Mouse (Mus musculus) T-helper 1 cell (primary cell): Measurements from ENCODE around the gene 9930111J21Rik2.
"Not testable (repeated sequence)": the region's sequence is repeated elsewhere in the genome, so short reads cannot be mapped to it uniquely, and the experiment has no call there.

Source experiments
- in situ Hi-C: fragments of 300-600 bp; cut with MboI, MseI; formaldehyde crosslinking; loops from one replicate; pipeline ENCODE4 v1.15.1; 2025; ENCODE audit warnings: high pct_unique_total_duplicates

Gene 9930111J21Rik2

DNA sequence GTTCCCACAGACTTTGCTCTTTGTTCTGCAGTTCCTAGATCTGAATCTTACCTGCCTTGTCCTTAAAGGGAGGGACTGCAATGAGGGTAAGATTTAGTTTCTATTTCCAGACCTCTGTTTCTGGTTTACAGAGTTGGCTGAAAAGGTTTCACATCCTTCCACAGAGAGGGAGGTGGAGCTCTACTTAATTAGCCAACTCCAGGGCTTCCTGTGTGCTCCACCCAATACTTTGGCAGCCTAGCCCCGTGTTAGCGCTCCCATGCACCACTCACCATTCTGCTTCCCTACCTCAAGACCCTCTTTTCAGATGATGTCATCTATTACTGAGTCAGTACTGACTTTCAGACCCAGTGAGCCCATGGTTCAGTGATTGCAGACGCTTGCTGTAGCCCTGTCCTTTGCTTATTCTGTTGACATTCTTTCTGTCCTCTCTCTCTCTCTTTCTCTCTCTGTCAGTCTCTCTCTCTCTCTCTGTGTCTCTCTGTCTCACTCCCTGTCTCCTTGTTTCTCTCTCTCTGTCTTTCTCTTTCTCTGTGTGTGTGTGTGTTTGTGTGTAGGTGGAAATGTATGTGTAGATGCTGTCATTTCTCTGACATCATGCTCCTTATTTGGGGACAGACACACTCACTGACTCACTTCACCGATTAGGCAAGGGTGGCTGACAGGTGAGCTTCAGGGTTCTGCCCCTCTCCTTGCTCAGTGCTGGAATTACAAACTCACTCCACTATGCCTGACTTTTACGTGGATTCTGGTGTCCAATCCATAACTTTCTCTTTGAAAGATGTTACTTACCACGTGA lies at the start of gene 9930111J21Rik2:
Gene 9930111J21Rik2, minus strand, starts transcription at position 150 of the 799 bp plus-strand sequence.
- in situ Hi-C loops = not testable (repeated sequence)

DNA sequence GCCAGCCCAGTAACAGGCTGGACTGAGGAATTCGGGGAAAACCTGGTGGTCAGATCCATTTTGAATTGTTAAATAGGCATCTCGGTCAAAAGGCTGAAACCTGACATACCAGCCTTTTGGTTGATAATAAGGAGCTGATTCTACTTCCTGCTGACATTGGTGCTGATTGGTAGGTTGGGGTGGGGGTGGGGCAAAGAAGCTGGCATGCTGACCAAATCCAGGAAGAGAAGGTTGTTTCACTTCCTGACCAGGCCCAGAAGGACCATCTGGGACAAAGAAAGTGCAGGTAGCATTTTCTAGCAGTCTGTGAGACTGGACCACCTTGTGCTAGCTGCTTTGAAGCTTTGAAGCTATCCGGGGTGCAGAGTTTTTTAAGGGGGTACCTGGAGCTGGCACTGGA lies 49.4 kb upstream of the 9930111J21Rik2 start:
- in situ Hi-C loops = no loop called here

DNA sequence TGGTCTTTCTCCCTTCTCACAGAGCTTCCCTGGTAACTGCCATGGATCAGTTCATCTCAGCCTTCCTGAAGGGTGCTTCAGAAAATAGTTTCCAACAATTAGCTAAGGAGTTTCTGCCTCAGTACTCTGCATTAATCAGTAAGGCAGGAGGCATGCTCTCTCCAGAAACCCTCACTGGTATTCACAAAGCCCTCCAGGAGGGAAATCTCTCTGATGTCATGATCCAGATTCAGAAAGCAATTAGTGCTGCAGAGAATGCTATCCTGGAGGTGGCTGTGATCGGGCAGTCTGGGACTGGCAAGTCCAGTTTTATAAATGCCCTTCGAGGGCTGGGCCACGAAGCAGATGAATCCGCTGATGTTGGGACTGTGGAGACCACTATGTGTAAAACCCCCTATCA lies 44.3 kb upstream of the 9930111J21Rik2 start:
- in situ Hi-C loops = loop anchor here (5.0 kb wide), 3 partner anchors 38 to 298 kb away; partner anchors contain the start of gene Irgm1

DNA sequence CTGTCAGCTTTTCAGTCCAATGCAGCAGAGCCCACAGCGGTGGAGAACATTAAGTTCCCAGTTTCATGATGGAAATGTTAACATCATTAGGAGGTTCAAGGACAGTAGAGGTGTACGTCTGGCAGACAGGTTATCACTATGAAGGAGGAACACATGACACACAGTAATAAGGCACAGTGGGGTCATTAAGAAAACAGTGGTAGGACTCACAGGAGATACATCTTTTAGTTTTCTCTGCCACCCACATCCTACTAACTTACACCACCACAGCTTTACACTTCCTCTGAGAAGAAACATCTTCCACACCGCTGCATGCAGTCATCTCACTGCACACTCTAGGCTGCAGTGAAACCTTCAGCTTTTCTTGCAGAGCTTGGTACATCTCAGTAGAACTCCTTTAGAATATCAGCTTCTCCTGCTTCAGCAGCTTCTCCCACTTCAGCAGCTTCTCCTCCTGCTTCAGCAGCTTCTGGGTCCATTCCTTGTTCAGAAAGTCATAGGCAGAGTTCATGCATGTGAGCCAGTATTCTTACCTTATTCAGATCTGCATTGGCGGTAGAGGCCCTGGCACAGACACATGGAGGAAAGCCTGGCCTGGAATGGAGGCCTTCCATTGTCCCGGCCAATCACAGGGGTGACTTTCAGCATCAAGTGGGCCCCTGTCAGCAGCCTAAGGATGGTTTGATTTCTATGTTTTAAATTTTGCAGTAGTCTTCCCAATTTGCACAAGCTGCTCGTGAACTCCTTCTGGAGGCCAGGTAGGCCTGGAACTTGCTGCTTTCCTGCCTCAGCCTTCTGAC lies 43.0 kb upstream of the 9930111J21Rik2 start:
- in situ Hi-C loops = no loop called here

DNA sequence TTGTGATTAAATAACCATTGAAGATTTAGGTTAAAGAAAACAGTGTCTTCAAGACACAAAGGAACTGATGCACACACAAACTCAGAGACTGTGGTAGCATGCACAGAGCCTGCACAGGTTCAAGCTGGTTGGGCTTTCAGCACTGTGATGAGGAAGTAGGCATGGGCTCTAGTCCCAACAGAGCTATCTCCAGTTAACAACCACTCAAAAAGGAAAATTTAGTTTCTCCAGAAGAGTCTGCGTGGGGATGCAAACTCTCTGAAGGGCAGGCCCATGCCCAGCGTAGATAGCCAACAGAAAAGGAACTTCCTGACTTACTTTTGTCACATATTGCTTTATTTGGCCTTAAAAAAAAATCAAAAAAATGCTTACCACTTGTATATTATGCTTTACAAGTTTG lies 41.7 kb upstream of the 9930111J21Rik2 start:
- in situ Hi-C loops = no loop called here

DNA sequence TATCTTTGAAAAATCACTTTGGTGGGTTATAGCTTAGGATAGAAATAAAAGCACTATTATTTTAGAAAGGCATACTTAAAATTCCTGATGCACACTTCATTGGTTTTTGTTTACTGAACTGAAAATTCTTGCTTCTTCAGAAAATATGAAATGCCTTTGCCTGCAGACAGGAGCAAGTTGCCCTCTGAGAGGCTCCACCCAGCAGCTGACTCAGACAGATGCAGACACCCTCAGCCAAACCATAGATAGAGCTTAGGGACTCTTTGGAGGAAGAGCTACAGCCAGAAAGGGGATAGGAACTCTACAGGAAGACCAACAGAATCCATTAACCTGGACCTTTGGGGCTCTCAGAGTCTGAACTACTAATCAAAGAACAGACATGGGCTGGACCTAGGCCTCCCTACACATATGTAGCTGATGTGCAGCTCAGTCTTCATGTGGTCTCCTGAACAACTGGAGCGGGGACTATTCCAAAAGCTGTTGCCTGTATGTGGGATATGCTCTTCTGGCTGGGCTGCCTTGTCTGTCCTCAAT lies 41.1 kb upstream of the 9930111J21Rik2 start:
- in situ Hi-C loops = no loop called here

DNA sequence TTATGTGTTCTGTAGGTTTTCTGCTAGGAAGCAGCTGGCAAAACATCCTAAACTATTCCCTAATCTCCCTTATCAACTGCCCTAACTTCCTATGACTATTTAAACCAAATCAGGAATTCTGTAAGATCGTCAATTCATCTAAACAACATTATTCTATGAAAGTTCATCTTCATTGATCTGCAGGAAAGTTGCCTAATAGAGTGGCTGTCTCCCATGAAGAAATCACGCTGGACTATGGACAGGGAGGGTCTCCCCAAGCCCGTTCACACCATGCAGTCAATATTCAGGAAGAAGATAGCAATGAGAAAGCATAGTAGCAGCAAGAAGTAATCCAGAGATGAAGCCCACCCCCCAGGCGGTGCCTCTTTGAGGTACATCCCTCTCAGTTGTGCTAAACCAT lies 40.1 kb upstream of the 9930111J21Rik2 start:
- in situ Hi-C loops = no loop called here

DNA sequence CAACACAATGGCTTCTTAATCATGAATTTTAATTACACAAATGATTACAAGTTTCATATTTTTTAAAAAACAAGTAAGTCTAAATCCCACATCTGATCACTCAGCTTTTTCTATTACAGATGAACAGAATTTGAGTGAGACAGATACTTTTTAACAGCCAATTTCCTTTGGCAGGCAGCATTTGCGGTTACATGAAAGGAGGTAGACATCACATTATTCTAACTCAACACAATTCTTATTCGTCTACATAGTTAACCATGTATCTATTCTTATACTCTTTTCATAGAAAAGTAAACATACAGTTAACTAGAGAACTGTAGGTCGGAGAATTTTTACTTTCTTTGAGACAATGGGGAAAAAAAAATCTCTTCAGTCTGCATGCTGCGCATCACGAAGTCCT lies 39.5 kb upstream of the 9930111J21Rik2 start:
- in situ Hi-C loops = no loop called here

DNA sequence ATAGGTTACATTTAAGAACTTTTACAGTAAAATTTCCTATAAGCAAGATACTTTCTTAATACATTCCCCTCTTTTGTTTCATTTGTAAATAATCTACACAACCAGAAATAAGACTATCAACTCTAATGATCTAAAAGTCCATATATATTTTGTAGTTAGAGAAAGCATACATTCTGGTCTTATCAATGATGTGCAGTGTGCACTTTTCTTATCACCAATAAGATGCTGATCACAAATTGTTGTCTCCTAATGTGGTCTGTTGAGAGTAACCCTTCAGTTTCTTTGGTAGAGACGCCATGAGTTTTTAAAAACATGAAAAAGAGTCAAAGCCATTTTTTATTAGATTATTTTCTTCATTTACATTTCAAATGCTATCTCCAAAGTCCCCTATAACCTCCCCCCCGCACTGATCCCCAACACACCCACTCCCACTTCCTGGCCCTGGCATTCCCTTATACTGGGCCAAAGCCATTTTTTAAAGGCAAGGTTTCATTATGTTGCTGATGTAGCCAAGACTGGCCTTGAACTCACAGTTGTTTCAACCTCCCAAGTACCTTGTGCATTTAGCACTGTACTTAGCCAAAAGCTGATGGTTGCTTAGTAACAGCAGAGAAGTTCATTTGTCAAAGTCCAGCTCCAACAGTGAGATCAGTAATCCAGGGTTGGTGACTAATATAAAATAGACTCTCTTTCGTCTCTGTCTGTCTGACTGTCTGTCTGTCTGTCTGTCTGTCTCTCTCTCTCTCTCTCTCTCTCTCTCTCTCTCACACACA lies 38.9 kb upstream of the 9930111J21Rik2 start:
- in situ Hi-C loops = loop anchor here (10.0 kb wide), 1 partner anchor 115 kb away; the partner anchor contains the start of genes 9930111J21Rik1 and Olfr56

DNA sequence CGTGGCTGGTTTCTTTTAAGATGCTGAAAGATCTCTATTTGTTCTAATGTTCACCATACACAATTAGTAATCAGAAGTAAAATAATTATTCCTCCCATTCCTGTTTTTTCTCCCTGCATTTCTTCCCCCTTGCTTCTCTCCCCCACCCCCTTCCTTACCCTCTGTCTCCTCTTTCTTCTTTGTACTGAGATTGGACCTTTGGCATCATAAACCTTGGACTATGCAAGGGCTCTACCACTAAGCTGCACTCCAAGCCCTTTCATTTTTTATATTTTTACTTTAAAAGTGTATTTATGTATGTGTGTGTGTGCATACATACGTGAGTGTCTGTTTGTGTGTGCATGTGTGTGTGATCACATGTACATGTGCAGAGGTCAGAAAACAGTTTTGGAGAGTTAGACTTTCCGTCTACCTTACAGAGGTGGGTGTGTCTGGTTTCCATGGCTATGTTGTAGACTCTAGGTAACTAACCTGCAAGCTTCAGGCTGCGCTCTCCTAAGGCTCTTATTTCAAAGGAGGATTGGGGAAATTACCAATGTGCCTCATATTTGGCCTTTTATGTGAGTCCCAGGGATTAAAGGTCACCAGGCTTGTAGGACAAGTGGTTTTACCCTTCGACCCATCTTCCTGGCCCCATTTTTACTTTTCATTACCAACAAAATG lies 38.1 kb upstream of the 9930111J21Rik2 start:
- in situ Hi-C loops = loop anchor here (10.0 kb wide), 1 partner anchor 114 kb away; the partner anchor contains the start of genes 9930111J21Rik1 and Olfr56

DNA sequence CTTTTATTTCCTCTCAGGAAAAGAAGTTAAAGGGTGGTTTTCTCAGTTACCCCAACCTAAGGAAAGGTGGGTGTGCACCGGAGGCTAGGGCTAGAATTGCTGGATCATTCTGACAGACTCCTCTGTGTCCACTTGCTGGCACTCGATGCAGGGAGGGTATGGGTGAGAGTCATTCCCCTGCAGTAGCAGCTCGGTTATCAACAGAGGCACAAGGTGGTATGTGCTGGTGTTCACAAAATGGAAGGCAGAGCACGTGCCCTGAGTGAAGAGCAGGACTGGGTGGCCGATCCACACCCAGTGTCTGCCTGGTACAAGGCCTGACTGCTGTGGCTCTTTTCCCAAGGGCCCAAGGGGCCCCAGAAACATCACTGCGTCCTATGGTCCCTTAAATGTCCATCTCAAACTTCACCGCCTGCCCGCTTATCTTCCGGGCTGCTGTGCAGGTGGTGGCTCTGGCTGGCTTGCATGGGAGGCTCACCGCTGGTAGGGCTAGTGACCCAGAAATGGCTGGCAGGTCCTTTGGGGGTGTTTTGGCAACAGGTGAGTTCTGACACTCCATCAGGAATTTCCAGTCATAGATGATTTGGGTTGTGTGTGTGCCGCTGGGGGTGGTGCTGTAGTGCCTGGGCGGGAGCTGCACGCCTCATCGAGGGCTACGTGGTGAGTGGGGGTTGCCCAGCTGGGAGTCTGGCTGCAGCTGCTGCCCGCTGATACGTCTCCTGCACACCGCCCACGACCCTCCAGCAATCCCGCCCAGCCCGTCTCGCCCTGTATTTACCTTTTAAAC lies 37.0 kb upstream of the 9930111J21Rik2 start:
- in situ Hi-C loops = loop anchor here (10.0 kb wide), 1 partner anchor 113 kb away; the partner anchor contains the start of genes 9930111J21Rik1 and Olfr56

DNA sequence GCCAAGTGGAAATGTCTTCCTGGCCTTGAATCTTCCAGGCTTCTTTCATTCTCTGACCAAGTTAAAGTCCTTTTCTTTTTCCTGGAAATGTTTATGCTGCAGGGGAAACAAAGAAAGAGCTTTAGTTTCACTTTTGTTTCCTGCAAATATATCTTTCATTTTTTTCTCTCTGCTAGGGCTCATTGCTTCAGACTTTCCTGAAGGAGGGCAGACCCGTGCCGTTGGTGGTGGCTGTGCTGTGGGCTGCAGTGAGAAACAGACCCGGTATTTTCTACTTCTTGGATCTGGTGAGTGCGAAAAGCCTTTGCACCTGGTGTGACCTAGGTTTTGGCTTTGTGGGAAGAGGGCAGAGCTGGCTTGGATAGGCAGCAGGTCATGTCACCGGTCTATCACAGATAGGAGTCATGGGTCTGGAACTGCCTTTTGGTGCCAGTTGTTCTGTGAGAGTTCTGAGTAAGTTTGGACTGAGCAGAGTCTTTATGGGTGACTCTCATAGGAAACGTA lies 35.9 kb upstream of the 9930111J21Rik2 start:
- in situ Hi-C loops = loop anchor here (10.0 kb wide), 1 partner anchor 112 kb away; the partner anchor contains the start of genes 9930111J21Rik1 and Olfr56

DNA sequence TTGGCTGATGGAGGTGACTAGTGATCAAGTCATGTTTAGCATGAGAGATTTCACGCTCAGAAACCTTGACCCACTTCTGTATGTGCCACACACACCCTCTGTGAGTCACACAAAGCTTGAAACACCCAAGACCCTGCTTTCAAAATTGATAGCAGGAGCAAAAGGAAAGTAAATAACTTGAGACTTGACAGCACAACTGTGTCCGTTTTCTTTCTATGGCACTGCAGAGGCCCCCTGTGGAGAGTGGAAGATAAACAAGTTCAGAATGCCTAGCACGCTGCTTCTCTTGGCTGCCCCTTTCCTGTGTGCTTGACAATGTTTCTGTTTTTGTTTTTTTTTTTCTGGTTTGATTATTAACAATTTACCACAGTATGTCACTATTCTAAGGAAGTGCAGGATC lies 33.8 kb upstream of the 9930111J21Rik2 start:
- in situ Hi-C loops = loop anchor here (10.0 kb wide), 1 partner anchor 110 kb away; the partner anchor contains the start of genes 9930111J21Rik1 and Olfr56

DNA sequence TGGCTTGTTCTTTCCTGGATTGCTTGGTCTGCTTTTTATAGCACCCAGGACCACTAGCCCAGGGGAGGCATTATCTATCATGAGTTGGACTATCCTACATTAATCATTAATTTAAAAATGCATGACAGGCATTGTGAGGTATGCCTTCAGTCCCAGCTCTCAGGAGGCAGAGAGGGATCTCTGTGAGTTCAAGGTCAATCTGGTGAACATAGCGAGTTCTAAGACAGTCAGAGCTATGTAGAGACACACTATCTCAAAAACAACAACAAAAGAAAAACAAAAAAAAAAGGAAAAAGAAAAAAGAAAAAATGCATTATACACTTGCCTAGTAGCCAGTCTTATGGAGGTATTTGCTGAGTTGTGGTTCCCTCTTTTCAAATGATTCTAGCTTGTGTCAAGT lies 33.3 kb upstream of the 9930111J21Rik2 start:
- in situ Hi-C loops = loop anchor here (10.0 kb wide), 1 partner anchor 110 kb away; the partner anchor contains the start of genes 9930111J21Rik1 and Olfr56

DNA sequence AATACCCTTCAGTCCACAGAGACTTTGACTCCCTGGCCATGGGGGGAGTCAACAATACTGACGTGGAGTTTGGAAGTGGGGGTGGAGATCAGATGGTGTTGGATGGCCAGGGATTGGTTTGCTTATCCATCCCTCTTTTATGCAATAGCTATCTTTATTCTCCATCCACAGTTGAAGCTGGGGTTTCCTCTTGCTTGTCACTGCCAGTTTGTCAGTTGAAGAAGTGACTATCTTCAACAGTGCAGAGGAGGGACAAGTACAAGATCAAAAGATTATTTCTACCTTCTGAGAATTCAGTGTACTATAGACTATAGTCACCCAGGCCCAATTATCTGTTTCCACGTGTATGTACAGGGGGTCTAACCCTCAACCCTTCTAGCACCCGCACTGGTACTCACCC lies 32.8 kb upstream of the 9930111J21Rik2 start:
- in situ Hi-C loops = loop anchor here (10.0 kb wide), 1 partner anchor 109 kb away; the partner anchor contains the start of genes 9930111J21Rik1 and Olfr56

DNA sequence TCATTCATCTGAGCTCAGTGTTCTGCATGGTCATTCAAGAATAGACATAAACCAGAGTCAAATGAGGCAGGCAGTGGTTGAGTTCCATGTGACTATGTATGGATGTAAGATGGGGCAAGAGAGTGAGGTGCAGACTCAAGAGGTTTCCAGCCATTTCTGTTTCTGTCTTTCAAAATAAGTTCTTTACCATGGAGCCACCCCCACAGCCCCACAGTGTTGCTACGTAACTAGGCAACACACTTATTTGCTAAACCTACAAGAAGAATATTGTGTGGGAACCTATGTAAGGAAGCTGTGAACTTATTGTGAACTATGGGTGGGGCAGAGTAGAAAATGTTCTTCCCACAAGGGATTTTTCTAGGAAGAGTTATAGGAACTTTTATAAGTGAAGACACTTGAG lies 32.1 kb upstream of the 9930111J21Rik2 start:
- in situ Hi-C loops = loop anchor here (10.0 kb wide), 1 partner anchor 108 kb away; the partner anchor contains the start of genes 9930111J21Rik1 and Olfr56

DNA sequence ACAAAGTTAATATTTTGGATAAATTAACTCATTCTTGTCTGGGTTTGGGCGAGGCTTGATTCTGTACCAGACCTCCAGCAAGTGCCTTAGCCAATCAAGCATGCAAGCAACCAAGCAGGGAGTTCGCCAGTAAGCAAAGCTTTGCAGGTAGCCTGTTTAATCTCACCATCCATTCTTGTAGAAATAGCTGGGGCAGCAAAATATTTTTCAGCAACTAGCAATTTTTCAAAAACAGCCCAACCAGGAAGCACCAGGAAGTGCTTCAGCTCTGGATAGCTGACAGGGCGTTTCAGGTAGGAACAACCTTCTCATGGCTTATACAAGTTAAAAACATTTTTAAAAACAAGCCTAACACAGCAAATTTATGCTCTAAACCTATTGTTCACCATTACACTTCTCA lies 30.8 kb upstream of the 9930111J21Rik2 start:
- in situ Hi-C loops = loop anchor here (10.0 kb wide), 1 partner anchor 107 kb away; the partner anchor contains the start of genes 9930111J21Rik1 and Olfr56

DNA sequence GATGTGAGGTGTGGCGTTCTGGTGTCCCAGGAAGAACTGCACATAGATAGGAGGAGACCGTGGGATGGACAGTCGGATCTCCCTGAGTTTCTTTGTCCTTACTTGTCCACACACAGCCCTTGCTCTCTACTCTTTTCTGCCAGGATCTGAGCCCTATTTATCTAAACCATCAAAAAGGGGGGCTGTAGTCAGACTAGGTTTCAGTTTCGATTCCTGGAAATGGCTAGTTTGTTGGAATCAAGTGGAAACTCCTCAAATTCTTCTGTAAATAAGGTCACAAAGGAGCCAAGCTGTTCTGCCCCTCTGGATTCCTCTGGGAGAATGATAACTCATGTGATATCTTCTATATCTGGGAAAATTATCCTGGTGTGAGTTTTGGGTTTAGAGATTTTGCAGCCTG lies 30.3 kb upstream of the 9930111J21Rik2 start:
- in situ Hi-C loops = loop anchor here (10.0 kb wide), 1 partner anchor 107 kb away; the partner anchor contains the start of genes 9930111J21Rik1 and Olfr56

DNA sequence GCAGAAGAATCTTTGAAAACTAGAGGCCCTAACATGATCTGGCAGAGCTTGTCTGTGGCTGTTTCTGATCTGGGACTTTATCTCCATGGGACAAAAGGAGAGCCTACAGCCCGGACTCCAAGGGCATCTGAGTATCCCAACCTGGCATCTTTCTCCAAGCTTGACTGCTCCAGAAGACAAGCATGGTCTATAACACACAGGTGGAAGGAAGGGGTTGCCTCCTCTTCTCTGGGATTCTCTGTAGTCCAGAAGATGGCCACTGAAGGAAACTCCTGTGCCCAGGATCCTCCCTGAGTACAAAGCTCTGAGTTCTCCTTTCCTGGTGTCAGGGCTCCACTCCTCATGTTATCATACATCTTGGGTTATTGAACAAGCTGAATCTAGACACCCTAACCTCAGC lies 29.6 kb upstream of the 9930111J21Rik2 start:
- in situ Hi-C loops = loop anchor here (10.0 kb wide), 1 partner anchor 106 kb away; the partner anchor contains the start of genes 9930111J21Rik1 and Olfr56
